Mouse (Mus musculus): Measurements from ENCODE around the gene Smok2a. TPM values are rescaled to one million over a fixed set of nuclear protein-coding genes. Genes with fewer than 3 reads are reported as not detected.
A peak's percentile ranks its signal among the peaks of the same experiment; 100 is the strongest.
"Not testable (repeated sequence)": the region's sequence is repeated elsewhere in the genome, so short reads cannot be mapped to it uniquely, and the experiment has no call there.

Gene Smok2a
- polyA plus RNA-seq, 1 experiment from 2014 or later, result not detected

GRCm38 (mm10) chr17:13202453-13203107, 18.4 kb upstream of the Smok2a start:
- peaks cover 27% of the 10 kb centered on the region for H3K9me3 ChIP-seq (ENCODE audit: control insufficient read depth, low read length)
- DNase-seq (ENCODE audit: low spot score); H3K9ac ChIP-seq (ENCODE audit: low read length); H3K4me3 ChIP-seq (ENCODE audit: low read depth, low read length); H3K36me3 ChIP-seq (ENCODE audit: control insufficient read depth, insufficient read depth, low read length); H3K27me3 ChIP-seq (ENCODE audit: control insufficient read depth, insufficient read depth, low read length); H3K4me2 ChIP-seq (ENCODE audit: low read depth, severe bottlenecking); H3K4me1 ChIP-seq (ENCODE audit: control insufficient read depth, insufficient read depth, low read length); ATAC-seq (ENCODE audit: insufficient number of reproducible peaks, low FRiP score, low TSS enrichment, low read depth); H3K27ac ChIP-seq (replicated peaks; ENCODE audit: low read depth, low read length): not testable (repeated sequence)
- WGBS, result 80% methylated on average over 2 of the region's 3 CpGs

DNA sequence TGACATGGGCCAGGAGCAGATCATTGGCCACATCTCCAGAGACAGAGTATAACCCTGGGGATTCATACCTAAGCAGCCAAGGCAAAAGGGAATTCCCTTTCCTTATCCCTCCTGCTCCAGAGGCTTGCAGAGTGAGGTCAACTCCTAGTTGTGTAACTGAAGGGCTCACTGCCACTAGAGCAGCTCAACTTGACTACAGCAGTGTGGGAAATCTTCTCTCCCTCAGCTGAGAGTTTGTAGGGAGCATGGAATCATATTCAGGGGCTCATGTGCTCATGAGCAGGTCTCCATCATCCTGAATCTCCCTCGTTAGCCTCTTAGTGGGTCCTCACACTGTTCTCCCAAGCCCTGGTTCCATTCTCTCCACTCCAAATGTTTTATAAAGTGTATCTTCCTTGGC, 15.7 kb upstream of the Smok2a start:
- not testable (repeated sequence) for H3K9ac ChIP-seq (ENCODE audit: low read length); H3K4me3 ChIP-seq (ENCODE audit: low read depth, low read length); H3K27ac ChIP-seq (replicated peaks; ENCODE audit: low read depth, low read length); ATAC-seq (ENCODE audit: insufficient number of reproducible peaks, low FRiP score, low TSS enrichment, low read depth); H3K4me1 ChIP-seq (ENCODE audit: control insufficient read depth, insufficient read depth, low read length); DNase-seq (ENCODE audit: low spot score); H3K27me3 ChIP-seq (ENCODE audit: control insufficient read depth, insufficient read depth, low read length); H3K4me2 ChIP-seq (ENCODE audit: low read depth, severe bottlenecking); H3K36me3 ChIP-seq (ENCODE audit: control insufficient read depth, insufficient read depth, low read length)
- 83% methylated on average over 1 of the region's 1 CpGs for WGBS
- H3K9me3 ChIP-seq (ENCODE audit: control insufficient read depth, low read length), result peaks cover 31% of the 10 kb centered on the region

GRCm38 (mm10) chr17:13206491-13206890, 14.5 kb upstream of the Smok2a start:
- DNase-seq (ENCODE audit: low spot score) (no peak), ATAC-seq (ENCODE audit: insufficient number of reproducible peaks, low FRiP score, low TSS enrichment, low read depth) (peak; percentile 37; the same call in 1 of the 2 replicates)
- Histone ChIP-seq H3K9ac (ENCODE audit: low read length) (no peak overlapping the region), H3K4me2 (ENCODE audit: low read depth, severe bottlenecking) (no peak overlapping the region), H3K4me3 (ENCODE audit: low read depth, low read length) (no peak overlapping the region), H3K27me3 (ENCODE audit: control insufficient read depth, insufficient read depth, low read length) (no peaks in the 10 kb centered on the region), H3K36me3 (ENCODE audit: control insufficient read depth, insufficient read depth, low read length) (no peaks in the 10 kb centered on the region), H3K4me1 (ENCODE audit: control insufficient read depth, insufficient read depth, low read length) (no peaks in the 10 kb centered on the region), H3K27ac (replicated peaks; ENCODE audit: low read depth, low read length) (no peak overlapping the region), H3K9me3 (ENCODE audit: control insufficient read depth, low read length) (peaks cover 28% of the 10 kb centered on the region)
- 92% methylated on average over 2 of the region's 2 CpGs for WGBS

- ATAC-seq (ENCODE audit: insufficient number of reproducible peaks, low FRiP score, low TSS enrichment, low read depth); H3K36me3 ChIP-seq (ENCODE audit: control insufficient read depth, insufficient read depth, low read length): not testable (repeated sequence)
These were observed 12.5 kb upstream of the Smok2a start for GRCm38 (mm10) chr17:13208460-13208859.

DNA sequence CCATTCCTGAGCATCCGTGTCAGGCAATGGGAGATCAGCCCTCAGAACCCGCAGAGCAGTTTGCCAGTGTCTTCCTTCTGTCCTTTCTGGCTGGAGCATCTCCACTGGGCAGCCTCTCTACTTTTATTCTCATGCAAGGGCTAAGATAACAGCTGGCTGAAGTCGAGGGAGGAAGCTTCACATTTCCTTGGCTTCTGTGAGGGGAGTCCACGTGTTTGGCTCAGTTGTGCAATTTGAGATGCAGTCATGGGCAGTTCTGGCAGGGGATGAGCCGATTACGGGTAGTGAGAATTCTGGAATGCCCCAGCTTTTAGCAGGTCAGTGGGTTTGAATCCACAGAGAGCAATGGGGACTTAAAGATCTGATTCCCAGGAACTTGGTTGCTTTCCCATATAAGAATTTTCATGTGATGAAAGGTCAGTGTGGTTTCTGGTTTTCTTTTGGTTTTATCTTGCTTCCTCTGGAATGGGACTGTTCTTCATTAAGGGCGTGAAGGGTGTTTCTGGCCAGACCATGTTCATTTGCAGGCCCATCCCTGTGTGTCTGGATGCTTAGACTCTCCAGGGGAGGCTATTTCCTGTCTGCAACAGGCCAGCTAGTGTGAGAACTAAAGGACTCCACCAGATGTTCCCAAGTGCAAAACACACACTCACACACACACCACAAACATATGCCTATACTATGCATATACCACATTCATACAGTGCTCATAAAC, 8.7 kb upstream of the Smok2a start:
- DNase-seq (ENCODE audit: low spot score), result no peak
- 73% methylated on average over 7 of the region's 7 CpGs for WGBS

More at GRCm38 (mm10) chr17:13208460-13208859, 12.5 kb upstream of the Smok2a start:
- H3K27me3 ChIP-seq (ENCODE audit: control insufficient read depth, insufficient read depth, low read length); DNase-seq (ENCODE audit: low spot score); H3K9ac ChIP-seq (ENCODE audit: low read length); H3K4me2 ChIP-seq (ENCODE audit: low read depth, severe bottlenecking); H3K27ac ChIP-seq (replicated peaks; ENCODE audit: low read depth, low read length); H3K4me1 ChIP-seq (ENCODE audit: control insufficient read depth, insufficient read depth, low read length); H3K4me3 ChIP-seq (ENCODE audit: low read depth, low read length): not testable (repeated sequence)
- peaks cover 45% of the 10 kb centered on the region for H3K9me3 ChIP-seq (ENCODE audit: control insufficient read depth, low read length)

DNA sequence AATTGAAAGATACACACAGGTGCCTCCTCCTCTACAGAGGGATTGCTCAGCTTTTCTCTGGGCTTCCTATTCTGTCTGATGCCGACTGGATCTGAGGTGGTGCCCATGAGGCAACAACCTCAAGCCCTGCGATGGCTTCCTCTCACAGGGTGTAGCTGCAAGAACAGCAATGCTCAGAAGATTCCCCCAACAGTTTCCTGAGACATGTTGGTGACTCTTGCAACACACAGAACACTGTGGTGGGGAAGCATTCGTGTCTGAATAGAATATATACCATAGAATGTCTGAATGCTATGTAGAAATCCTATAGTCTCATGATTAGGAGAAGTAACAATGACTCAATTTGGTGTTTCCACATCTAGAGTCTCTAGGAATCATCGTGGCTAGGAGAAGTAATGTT, 6.8 kb upstream of the Smok2a start:
- DNase-seq (ENCODE audit: low spot score) (no peak), ATAC-seq (ENCODE audit: insufficient number of reproducible peaks, low FRiP score, low TSS enrichment, low read depth) (no peak)
- Histone ChIP-seq H3K4me2 (ENCODE audit: low read depth, severe bottlenecking) (no peak overlapping the region), H3K27ac (replicated peaks; ENCODE audit: low read depth, low read length) (no peak overlapping the region), H3K9me3 (ENCODE audit: control insufficient read depth, low read length) (peaks cover 77% of the 10 kb centered on the region), H3K4me3 (ENCODE audit: low read depth, low read length) (no peak overlapping the region), H3K9ac (ENCODE audit: low read length) (no peak overlapping the region), H3K4me1 (ENCODE audit: control insufficient read depth, insufficient read depth, low read length) (no peaks in the 10 kb centered on the region), H3K36me3 (ENCODE audit: control insufficient read depth, insufficient read depth, low read length) (no peaks in the 10 kb centered on the region), H3K27me3 (ENCODE audit: control insufficient read depth, insufficient read depth, low read length) (no peaks in the 10 kb centered on the region)
- WGBS, result 63% methylated on average over 4 of the region's 4 CpGs

More for the DNA sequence above, 8.7 kb upstream of the Smok2a start:
- peak; percentile 33; the same call in 1 of the 2 replicates for ATAC-seq (ENCODE audit: insufficient number of reproducible peaks, low FRiP score, low TSS enrichment, low read depth)
- Histone ChIP-seq H3K9me3 (ENCODE audit: control insufficient read depth, low read length) (peaks cover 67% of the 10 kb centered on the region), H3K4me1 (ENCODE audit: control insufficient read depth, insufficient read depth, low read length) (no peaks in the 10 kb centered on the region), H3K9ac (ENCODE audit: low read length) (no peak overlapping the region), H3K27me3 (ENCODE audit: control insufficient read depth, insufficient read depth, low read length) (no peaks in the 10 kb centered on the region), H3K36me3 (ENCODE audit: control insufficient read depth, insufficient read depth, low read length) (no peaks in the 10 kb centered on the region), H3K4me3 (ENCODE audit: low read depth, low read length) (no peak overlapping the region), H3K4me2 (ENCODE audit: low read depth, severe bottlenecking) (no peak overlapping the region), H3K27ac (replicated peaks; ENCODE audit: low read depth, low read length) (no peak overlapping the region)

DNA sequence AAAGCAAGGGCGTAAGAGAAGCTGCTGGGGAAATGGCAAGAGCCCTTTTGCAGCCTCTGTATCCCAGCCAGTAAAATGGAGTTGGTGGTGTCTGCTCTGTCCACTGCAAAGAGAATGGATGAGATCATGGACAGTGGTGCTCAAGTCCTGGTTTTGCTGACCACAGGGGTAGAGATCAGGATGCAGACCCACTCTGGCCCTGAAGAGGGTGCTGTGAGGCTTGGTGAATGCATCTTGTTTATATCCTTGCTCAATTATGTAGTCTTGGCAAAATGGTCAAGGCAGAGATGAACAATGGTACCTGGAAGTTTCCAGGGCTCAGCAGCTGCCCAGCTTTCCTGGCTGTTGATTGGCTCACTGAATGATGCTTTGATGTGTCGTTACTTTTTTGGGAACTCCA, 5.4 kb upstream of the Smok2a start:
- no peak for DNase-seq (ENCODE audit: low spot score)

GRCm38 (mm10) chr17:13221921-13222320, 933 bp downstream of the Smok2a start:
- not testable (repeated sequence) for H3K27ac ChIP-seq (replicated peaks; ENCODE audit: low read depth, low read length); H3K36me3 ChIP-seq (ENCODE audit: control insufficient read depth, insufficient read depth, low read length); H3K9ac ChIP-seq (ENCODE audit: low read length); H3K27me3 ChIP-seq (ENCODE audit: control insufficient read depth, insufficient read depth, low read length); H3K4me1 ChIP-seq (ENCODE audit: control insufficient read depth, insufficient read depth, low read length); DNase-seq (ENCODE audit: low spot score); H3K4me2 ChIP-seq (ENCODE audit: low read depth, severe bottlenecking); H3K4me3 ChIP-seq (ENCODE audit: low read depth, low read length); ATAC-seq (ENCODE audit: insufficient number of reproducible peaks, low FRiP score, low TSS enrichment, low read depth)
- WGBS, result 88% methylated on average over 2 of the region's 2 CpGs
- H3K9me3 ChIP-seq (ENCODE audit: control insufficient read depth, low read length), result peaks cover 58% of the 10 kb centered on the region

More for the DNA sequence above, 5.4 kb upstream of the Smok2a start:
- Histone ChIP-seq H3K27ac (replicated peaks; ENCODE audit: low read depth, low read length) (no peak overlapping the region), H3K4me1 (ENCODE audit: control insufficient read depth, insufficient read depth, low read length) (no peaks in the 10 kb centered on the region), H3K36me3 (ENCODE audit: control insufficient read depth, insufficient read depth, low read length) (no peaks in the 10 kb centered on the region), H3K9ac (ENCODE audit: low read length) (no peak overlapping the region), H3K4me2 (ENCODE audit: low read depth, severe bottlenecking) (no peak overlapping the region), H3K4me3 (ENCODE audit: low read depth, low read length) (no peak overlapping the region), H3K9me3 (ENCODE audit: control insufficient read depth, low read length) (peaks cover 81% of the 10 kb centered on the region), H3K27me3 (ENCODE audit: control insufficient read depth, insufficient read depth, low read length) (no peaks in the 10 kb centered on the region)
- 85% methylated on average over 2 of the region's 2 CpGs for WGBS
- no peak for ATAC-seq (ENCODE audit: insufficient number of reproducible peaks, low FRiP score, low TSS enrichment, low read depth)

All from limb, embryonic 11.5 days (tissue).